Mouse (Mus musculus): ENCODE measurements at regions not wholly inside any gene's neighbourhood (a gene's known extent, or its start where the extent isn't known, plus 50 kb on each side); places are given as distances from the start of the nearest gene placed in this dataset.

GRCm38 (mm10) chr3:128122111-128122510 lies 226.0 kb upstream of the Fam241a start:
- in situ Hi-C loops (cut with MboI, MseI) = no loop called here

GRCm38 (mm10) chr3:128120647-128121440 lies 224.7 kb upstream of the Fam241a start:
- in situ Hi-C loops (cut with MboI, MseI) = no loop called here

- in situ Hi-C loops (cut with MboI, MseI) = no loop called here
Measured at GRCm38 (mm10) chr3:128113209-128113608, 217.1 kb upstream of the Fam241a start.

GRCm38 (mm10) chr3:128110406-128110805 lies 214.3 kb upstream of the Fam241a start:
- in situ Hi-C loops (cut with MboI, MseI) = no loop called here

GRCm38 (mm10) chr3:128104516-128104915 lies 208.4 kb upstream of the Fam241a start:
- in situ Hi-C loops (cut with MboI, MseI) = loop anchor here (10.0 kb wide), 1 partner anchor 70 kb away; no protein-coding TSS in a partner anchor

- in situ Hi-C loops (cut with MboI, MseI) = no loop called here
Measured at GRCm38 (mm10) chr3:128093046-128093445, 196.9 kb upstream of the Fam241a start.

GRCm38 (mm10) chr3:128088207-128088606 lies 192.1 kb upstream of the Fam241a start:
- in situ Hi-C loops (cut with MboI, MseI) = loop anchor here (10.0 kb wide), 1 partner anchor 233 kb away; no protein-coding TSS in a partner anchor

GRCm38 (mm10) chr3:128087163-128087562 lies 191.0 kb upstream of the Fam241a start:
- in situ Hi-C loops (cut with MboI, MseI) = loop anchor here (10.0 kb wide), 1 partner anchor 232 kb away; no protein-coding TSS in a partner anchor

GRCm38 (mm10) chr3:128082463-128082862 lies 186.3 kb upstream of the Fam241a start:
- in situ Hi-C loops (cut with MboI, MseI) = loop anchor here (5.0 to 10.0 kb wide), 2 partner anchors 228 to 255 kb away; no protein-coding TSS in a partner anchor

GRCm38 (mm10) chr3:128081430-128081829 lies 185.3 kb upstream of the Fam241a start:
- in situ Hi-C loops (cut with MboI, MseI) = loop anchor here (5.0 to 10.0 kb wide), 2 partner anchors 227 to 256 kb away; no protein-coding TSS in a partner anchor

GRCm38 (mm10) chr3:128067861-128068260 lies 171.7 kb upstream of the Fam241a start:
- in situ Hi-C loops (cut with MboI, MseI) = no loop called here

- in situ Hi-C loops (cut with MboI, MseI) = no loop called here
Measured at GRCm38 (mm10) chr3:128054031-128054430, 157.9 kb upstream of the Fam241a start.

- in situ Hi-C loops (cut with MboI, MseI) = no loop called here
Measured at GRCm38 (mm10) chr3:128043709-128044108, 147.6 kb upstream of the Fam241a start.

GRCm38 (mm10) chr3:128040407-128041115 lies 144.4 kb upstream of the Fam241a start:
- in situ Hi-C loops (cut with MboI, MseI) = no loop called here

- in situ Hi-C loops (cut with MboI, MseI) = no loop called here
Measured at GRCm38 (mm10) chr3:128039185-128039584, 143.1 kb upstream of the Fam241a start.

GRCm38 (mm10) chr3:128036538-128036937 lies 140.4 kb upstream of the Fam241a start:
- in situ Hi-C loops (cut with MboI, MseI) = no loop called here

GRCm38 (mm10) chr3:128030352-128030751 lies 134.2 kb upstream of the Fam241a start:
- in situ Hi-C loops (cut with MboI, MseI) = no loop called here

GRCm38 (mm10) chr3:128029565-128029915 lies 133.4 kb upstream of the Fam241a start:
- in situ Hi-C loops (cut with MboI, MseI) = no loop called here

GRCm38 (mm10) chr3:128028856-128029564 lies 132.9 kb upstream of the Fam241a start:
- in situ Hi-C loops (cut with MboI, MseI) = no loop called here

- in situ Hi-C loops (cut with MboI, MseI) = no loop called here
Measured at GRCm38 (mm10) chr3:128024856-128025255, 128.7 kb upstream of the Fam241a start.

GRCm38 (mm10) chr3:128014909-128015308 lies 118.8 kb upstream of the Fam241a start:
- in situ Hi-C loops (cut with MboI, MseI) = no loop called here
